Mouse (Mus musculus) liver, embryonic 15.5 days (tissue): ENCODE measurements around the gene Zfp36. TPM values are rescaled to one million over a fixed set of nuclear protein-coding genes. Genes with fewer than 3 reads are reported as not detected.

Experiments
- ATAC-seq: fragments of 200-750 bp; cut with Nextera tagmentation; 2 replicates; pipeline ENCODE4 v1.8.0; 2017; ENCODE audit warnings: moderate number of reproducible peaks, mild to moderate bottlenecking, moderate library complexity; ENCODE audit not compliant: insufficient read depth
- H3K27ac ChIP-seq: fragments of 300-500 bp; sonication (generic); replicated peaks from 2 replicates; pipeline ENCODE4 v1.5.1; 2015; ENCODE audit warnings: mild to moderate bottlenecking, inconsistent platforms
- H3K27me3 ChIP-seq: fragments of 300-500 bp; sonication (generic); 2 replicates; pipeline ENCODE4 v1.6.1; 2015; ENCODE audit warnings: mild to moderate bottlenecking, inconsistent platforms
- H3K36me3 ChIP-seq: fragments of 300-500 bp; sonication (generic); replicated peaks from 2 replicates; pipeline ENCODE4 v1.6.1; 2015; ENCODE audit warnings: moderate library complexity, mild to moderate bottlenecking, inconsistent platforms
- H3K4me1 ChIP-seq: fragments of 300-500 bp; sonication (generic); replicated peaks from 2 replicates; pipeline ENCODE4 v1.6.1; 2015; ENCODE audit warnings: inconsistent platforms
- H3K4me2 ChIP-seq: fragments of 300-500 bp; sonication (generic); 2 replicates; pipeline ENCODE4 v1.6.1; 2015; ENCODE audit warnings: moderate library complexity, mild to moderate bottlenecking, inconsistent platforms
- H3K4me3 ChIP-seq: fragments of 300-500 bp; sonication (generic); replicated peaks from 2 replicates; pipeline ENCODE4 v1.5.1; 2015; ENCODE audit warnings: mild to moderate bottlenecking, inconsistent platforms
- H3K9ac ChIP-seq: fragments of 300-500 bp; sonication (generic); 2 replicates; pipeline ENCODE4 v1.6.1; 2015; ENCODE audit warnings: moderate library complexity, mild to moderate bottlenecking, inconsistent platforms
- H3K9me3 ChIP-seq: fragments of 300-500 bp; sonication (generic); replicated peaks from 2 replicates; pipeline ENCODE4 v1.6.1; 2016; ENCODE audit warnings: inconsistent platforms
- WGBS: fragments of 180-500 bp; shearing (Covaris S2); methylation state at CpG from one replicate; pipeline ENCODE4 v1.1.7; 2015; ENCODE audit warnings: mixed read lengths; ENCODE audit not compliant: insufficient replicate concordance; 5-methylcytosine and 5-hydroxymethylcytosine counted together
- polyA plus RNA-seq: library from polyadenylated mRNA; unstranded; fragments of >200 nt; fragmentation: Nextera tagmentation; extraction: Ambion mirVana; gene quantifications from 2 replicates; pipeline ENCODE4 v1.2.1, GENCODE M21; 2015

Gene Zfp36
- polyA plus RNA-seq, 1 experiment from 2014 or later = 8.8 TPM

GRCm38 (mm10) chr7:28383606-28384005 is 3.6 kb upstream of the Zfp36 start:
- no peak for ATAC-seq
- Histone ChIP-seq H3K9ac (peak overlapping the region; percentile 15; the same call in 1 of the 2 replicates), H3K27me3 (no peaks in the 10 kb centered on the region), H3K9me3 (no peaks in the 10 kb centered on the region), H3K27ac (peak overlapping the region; percentile 94), H3K4me1 (peaks cover 84% of the 10 kb centered on the region), H3K4me2 (peak overlapping the region; percentile 95), H3K4me3 (no peak overlapping the region), H3K36me3 (peaks cover 22% of the 10 kb centered on the region)
- WGBS = 36% methylated on average over 4 of the region's 4 CpGs

- ATAC-seq = peak; percentile 53
- Histone ChIP-seq H3K36me3 (peaks cover 18% of the 10 kb centered on the region), H3K4me2 (peak overlapping the region; percentile 95), H3K4me3 (peak overlapping the region; percentile 57), H3K9ac (peak overlapping the region; percentile 48), H3K27me3 (no peaks in the 10 kb centered on the region), H3K27ac (peak overlapping the region; percentile 94), H3K9me3 (no peaks in the 10 kb centered on the region), H3K4me1 (peaks cover 85% of the 10 kb centered on the region)
- under 1% methylated on average over 11 of the region's 11 CpGs for WGBS
Measured at GRCm38 (mm10) chr7:28382981-28383396, 2.9 kb upstream of the Zfp36 start.

DNA sequence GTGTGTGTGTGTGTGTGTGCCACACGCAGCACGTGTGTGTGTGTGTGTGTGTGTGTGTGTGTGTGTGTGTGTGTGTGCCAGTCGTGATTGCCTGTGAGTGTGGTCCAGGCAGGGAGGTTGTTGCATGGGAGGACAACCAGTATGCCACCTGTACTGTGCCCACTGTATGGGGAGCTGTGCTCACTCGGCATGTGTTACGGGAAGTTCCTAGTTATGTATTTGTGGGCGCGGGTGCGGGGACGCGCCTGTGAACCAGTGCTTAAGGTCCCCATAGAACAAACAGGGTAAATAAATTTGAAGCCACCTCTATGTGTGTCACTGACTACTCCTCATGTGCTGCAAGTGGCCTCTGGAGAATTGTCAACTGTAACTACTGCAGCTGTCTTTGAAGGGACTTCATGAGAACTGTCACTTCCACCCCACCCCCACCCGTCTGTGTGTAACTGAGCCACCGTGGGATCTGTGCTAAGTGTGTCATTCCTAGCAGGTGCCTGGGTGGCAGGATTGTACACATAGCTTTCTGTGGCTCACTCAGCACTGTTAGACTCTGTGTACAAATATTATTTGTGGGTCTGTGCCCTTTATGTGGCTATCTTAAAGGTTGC is 2.4 kb upstream of the Zfp36 start:
- peak; percentile 4 for ATAC-seq
- H3K27me3 ChIP-seq = no peaks in the 10 kb centered on the region
- no peaks in the 10 kb centered on the region for H3K9me3 ChIP-seq
- peak overlapping the region; percentile 57 for H3K4me3 ChIP-seq
- H3K9ac ChIP-seq = peak overlapping the region; percentile 48
- H3K36me3 ChIP-seq = peaks cover 19% of the 10 kb centered on the region
- H3K4me2 ChIP-seq = peak overlapping the region; percentile 95
- peak overlapping the region; percentile 94 for H3K27ac ChIP-seq
- H3K4me1 ChIP-seq = peaks cover 90% of the 10 kb centered on the region
- WGBS = 4% methylated on average over 12 of the region's 12 CpGs

DNA sequence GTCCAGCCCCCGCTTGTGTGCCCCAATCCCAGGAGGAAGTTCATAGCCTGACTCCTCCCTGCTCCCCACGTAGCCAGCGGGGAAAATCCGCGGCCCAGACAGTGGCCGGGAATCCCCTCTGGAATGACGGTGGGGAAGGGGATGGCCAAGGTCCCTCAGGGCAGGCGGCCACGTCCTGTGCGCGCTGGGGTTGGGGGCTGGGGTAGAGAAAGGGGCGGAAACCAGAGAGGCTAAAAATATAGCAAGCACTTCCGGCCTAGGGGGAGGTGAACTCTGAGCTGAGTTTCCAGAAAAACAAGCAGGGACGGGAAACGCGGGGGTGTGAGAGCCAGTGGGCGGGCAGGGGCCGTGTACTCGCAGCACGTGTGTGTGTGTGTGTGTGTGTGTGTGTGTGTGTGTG is 1.9 kb upstream of the Zfp36 start:
- H3K27ac ChIP-seq = peak overlapping the region; percentile 94
- H3K9ac ChIP-seq = peak overlapping the region; percentile 64
- H3K4me3 ChIP-seq = peak overlapping the region; percentile 57
- H3K9me3 ChIP-seq = no peaks in the 10 kb centered on the region
- ATAC-seq = peak; percentile 29
- no peaks in the 10 kb centered on the region for H3K27me3 ChIP-seq
- under 1% methylated on average over 20 of the region's 20 CpGs for WGBS
- peak overlapping the region; percentile 95 for H3K4me2 ChIP-seq
- peaks cover 19% of the 10 kb centered on the region for H3K36me3 ChIP-seq
- H3K4me1 ChIP-seq = peaks cover 96% of the 10 kb centered on the region

DNA sequence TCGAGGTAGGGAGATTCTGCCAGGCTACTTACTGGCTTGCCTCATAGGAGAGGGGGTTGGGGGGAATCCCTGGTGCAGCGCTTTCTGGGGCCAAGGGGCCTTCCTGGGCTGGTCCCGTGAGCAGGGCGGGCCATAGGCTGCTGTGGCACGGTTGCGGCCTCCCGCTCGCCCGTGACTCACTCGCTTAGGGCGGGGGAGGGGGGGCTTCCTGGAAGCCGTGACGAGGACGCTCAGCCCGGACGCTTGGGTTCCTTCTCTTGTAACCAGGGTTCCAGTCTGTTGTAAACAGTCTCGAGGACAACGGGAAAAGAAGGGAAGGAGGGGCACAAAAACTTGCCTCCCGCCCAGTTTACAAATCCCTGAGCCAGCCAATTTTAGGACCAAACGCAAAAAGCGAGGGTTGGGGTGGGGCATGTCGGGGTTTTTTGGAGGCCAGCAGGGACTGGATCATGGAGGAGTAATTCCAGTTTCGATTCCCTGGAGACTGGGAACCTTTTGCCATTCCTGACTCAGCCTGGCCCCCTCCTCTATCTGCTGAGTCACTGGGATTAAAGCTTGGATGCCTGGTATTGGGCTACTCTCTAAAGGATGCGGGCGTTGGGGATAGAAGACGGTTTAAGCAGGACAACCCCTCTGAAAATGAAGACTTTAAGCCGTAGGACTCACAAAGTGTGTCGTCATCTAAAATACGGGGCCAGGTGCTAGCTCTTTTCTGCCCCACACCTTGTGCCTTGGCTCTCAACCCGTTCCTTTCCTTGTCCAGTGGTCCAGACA is 1.2 kb upstream of the Zfp36 start:
- ATAC-seq = peak; percentile 25
- WGBS = 2% methylated on average over 30 of the region's 30 CpGs
- Histone ChIP-seq H3K36me3 (peaks cover 17% of the 10 kb centered on the region), H3K4me3 (peak overlapping the region; percentile 57), H3K9ac (peak overlapping the region; percentile 64), H3K4me2 (peak overlapping the region; percentile 95), H3K4me1 (peaks cover 97% of the 10 kb centered on the region), H3K27me3 (no peaks in the 10 kb centered on the region), H3K27ac (peak overlapping the region; percentile 94), H3K9me3 (no peaks in the 10 kb centered on the region)

- Histone ChIP-seq H3K27ac (peak overlapping the region; percentile 94), H3K9me3 (no peaks in the 10 kb centered on the region), H3K4me3 (peak overlapping the region; percentile 71), H3K36me3 (peaks cover 9% of the 10 kb centered on the region), H3K27me3 (no peaks in the 10 kb centered on the region), H3K4me1 (peaks cover 98% of the 10 kb centered on the region), H3K4me2 (peak overlapping the region; percentile 95), H3K9ac (peak overlapping the region; percentile 80)
- under 1% methylated on average over 53 of the region's 53 CpGs for WGBS
- peak; percentile 55 for ATAC-seq
Measured at GRCm38 (mm10) chr7:28378769-28379651, 1.0 kb downstream of the Zfp36 start.

- no peaks in the 10 kb centered on the region for H3K9me3 ChIP-seq
- peak overlapping the region; percentile 94 for H3K27ac ChIP-seq
- peaks cover 97% of the 10 kb centered on the region for H3K4me1 ChIP-seq
- H3K4me2 ChIP-seq = peak overlapping the region; percentile 95
- peaks cover 9% of the 10 kb centered on the region for H3K36me3 ChIP-seq
- ATAC-seq = no peak
- peak overlapping the region; percentile 80 for H3K9ac ChIP-seq
- 20% methylated on average over 32 of the region's 32 CpGs for WGBS
- peak overlapping the region; percentile 71 for H3K4me3 ChIP-seq
- H3K27me3 ChIP-seq = no peaks in the 10 kb centered on the region
Measured at GRCm38 (mm10) chr7:28378066-28378690, 1.9 kb downstream of the Zfp36 start.

- H3K27me3 ChIP-seq = no peaks in the 10 kb centered on the region
- ATAC-seq = no peak
- H3K36me3 ChIP-seq = peaks cover 9% of the 10 kb centered on the region
- WGBS = 60% methylated on average over 18 of the region's 18 CpGs
- peaks cover 93% of the 10 kb centered on the region for H3K4me1 ChIP-seq
- H3K4me3 ChIP-seq = peak overlapping the region; percentile 71
- H3K9me3 ChIP-seq = no peaks in the 10 kb centered on the region
- peak overlapping the region; percentile 95 for H3K4me2 ChIP-seq
- H3K27ac ChIP-seq = peak overlapping the region; percentile 94
- H3K9ac ChIP-seq = peak overlapping the region; percentile 80
Measured at GRCm38 (mm10) chr7:28377190-28378065, 2.6 kb downstream of the Zfp36 start.

DNA sequence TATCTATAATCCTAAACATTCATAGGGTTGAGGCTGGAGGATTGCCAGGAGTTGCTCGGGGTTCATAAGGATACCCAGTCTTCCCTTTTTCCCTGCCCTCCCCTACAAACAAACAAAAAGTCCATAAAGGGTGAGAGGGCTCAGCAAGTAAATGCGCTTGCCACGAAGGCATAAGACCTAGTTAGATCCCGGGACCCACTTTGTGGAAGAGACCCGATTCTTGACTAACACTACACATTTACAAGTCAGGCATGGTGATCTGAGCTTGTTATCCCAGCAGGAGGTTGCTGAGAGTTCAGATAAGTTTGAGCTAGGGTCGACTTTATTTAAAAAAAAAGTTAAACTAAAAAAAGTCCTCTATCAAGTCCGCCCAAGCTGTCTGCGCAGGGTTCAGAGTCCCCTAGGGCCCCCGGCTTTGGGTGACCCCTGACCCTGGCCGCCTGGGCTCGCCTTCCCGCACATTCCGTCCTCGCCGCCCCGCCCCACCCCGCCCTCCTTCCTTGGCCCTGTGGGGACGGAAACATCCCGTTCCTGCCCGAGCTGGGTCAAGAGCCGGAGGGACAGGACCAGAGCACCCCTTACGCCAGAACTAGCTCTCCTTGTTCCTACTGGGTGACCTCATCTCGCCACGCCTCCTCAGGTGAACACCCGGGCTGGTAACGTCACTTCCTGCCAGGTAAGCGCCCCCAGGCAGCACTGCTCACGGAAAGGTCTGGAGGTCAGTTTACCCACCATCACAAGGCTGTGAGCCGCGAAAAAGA is 3.9 kb downstream of the Zfp36 start:
- Histone ChIP-seq H3K27ac (peak overlapping the region; percentile 94), H3K9me3 (no peaks in the 10 kb centered on the region), H3K36me3 (peaks cover 9% of the 10 kb centered on the region), H3K4me1 (peaks cover 93% of the 10 kb centered on the region), H3K27me3 (peaks cover 6% of the 10 kb centered on the region), H3K9ac (peak overlapping the region; percentile 67), H3K4me3 (peak overlapping the region; percentile 57), H3K4me2 (peak overlapping the region; percentile 95)
- WGBS = 5% methylated on average over 30 of the region's 30 CpGs
- ATAC-seq = no peak
